Mouse (Mus musculus): ENCODE results near the gene Smarca2.

DNA sequence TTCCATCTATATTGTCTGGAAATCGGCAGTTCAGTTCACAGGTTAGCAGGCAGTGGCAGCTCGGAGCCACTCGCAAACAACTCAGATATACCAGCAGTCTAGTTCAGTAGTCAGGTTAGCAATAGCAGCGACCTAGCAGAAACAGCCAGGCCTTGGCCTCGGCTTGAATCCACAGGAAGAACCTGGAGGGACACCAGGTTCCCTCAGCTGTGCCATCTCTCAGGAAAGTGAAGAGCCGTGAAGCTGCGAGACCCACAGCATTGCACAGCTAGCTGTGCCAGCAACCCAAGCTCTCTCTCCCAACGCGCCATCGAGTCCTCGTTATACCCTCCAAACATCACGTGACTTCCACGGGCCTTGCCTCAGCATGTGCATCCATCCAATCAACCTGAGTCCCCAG is 162.6 kb downstream of the Smarca2 start:
- TF ChIP-seq CTCF (conservative IDR thresholded peaks at IDR 0.05; ENCODE audit: low read length) (no peak), POU5F1 (IDR thresholded peaks at IDR 0.05; ENCODE audit: borderline replicate concordance, low read length) (no peak)

Measured in E14TG2a.4 (cell line).